Mouse (Mus musculus) CD4-positive, CD25-positive, alpha-beta regulatory T cell, adult 2 months (primary cell): ENCODE measurements around the gene Cep68.
"Not testable (repeated sequence)": the region's sequence is repeated elsewhere in the genome, so short reads cannot be mapped to it uniquely, and the experiment has no call there.

Source experiments
- DNase-seq: peaks from one replicate; pipeline ENCODE4 v3.0.0-alpha.2; 2012; ENCODE audit warnings: low read depth, low spot score

Cep68 gene

DNA sequence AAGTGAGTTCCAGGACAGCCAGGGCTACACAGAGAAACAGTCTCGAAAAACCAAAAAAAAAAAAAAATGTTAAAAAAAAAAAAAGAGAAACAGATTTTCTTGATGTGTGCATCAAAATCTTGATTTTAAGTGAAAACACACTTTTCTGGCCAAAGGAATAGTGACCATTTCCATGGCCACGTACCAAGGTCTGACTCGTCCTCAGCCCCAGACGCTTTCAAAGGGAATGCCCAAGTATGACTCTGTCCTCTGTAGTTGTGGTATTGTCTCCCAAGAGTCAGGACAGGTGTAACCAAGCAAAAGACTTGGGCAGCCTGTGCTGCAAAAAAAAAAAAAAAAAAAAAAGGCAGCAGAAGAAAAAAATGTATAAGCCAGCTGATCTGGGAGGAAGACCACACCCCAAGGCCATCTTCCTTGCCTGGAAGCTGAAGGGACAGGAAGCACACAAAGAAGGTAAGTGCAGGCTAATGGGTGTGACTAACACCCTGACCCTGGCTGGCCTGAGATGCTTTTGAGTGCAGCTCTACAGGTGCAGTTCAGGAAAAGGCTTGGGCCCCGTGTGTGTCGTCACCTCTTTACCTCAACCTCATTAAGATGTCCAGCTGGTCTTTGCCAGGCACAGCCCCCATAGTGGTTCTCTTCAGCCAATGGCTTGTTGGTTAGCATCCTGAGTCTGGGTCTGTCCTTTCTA lies 6.7 kb downstream of the Cep68 start:
- DNase-seq = no peak

DNA sequence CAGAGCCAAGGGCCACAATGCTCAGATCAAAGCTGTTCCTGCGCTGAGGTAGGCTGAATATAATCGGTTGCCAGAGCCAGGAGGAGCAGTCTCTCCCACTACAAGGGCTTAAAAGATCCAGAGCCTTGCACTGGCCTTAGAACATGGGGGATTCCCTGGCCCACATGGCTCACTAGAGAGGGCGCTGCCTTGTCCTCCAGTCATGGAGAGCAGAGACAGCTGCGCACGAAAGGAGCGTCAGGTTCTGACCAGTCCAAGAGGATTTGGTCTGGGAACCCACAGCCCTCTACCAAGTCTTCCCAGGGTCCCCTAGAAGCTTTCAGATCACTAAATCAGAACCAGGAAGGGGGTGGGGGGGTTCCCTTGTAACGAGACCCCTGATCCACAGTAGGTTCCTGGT lies 7.9 kb downstream of the Cep68 start:
- DNase-seq = no peak

DNA sequence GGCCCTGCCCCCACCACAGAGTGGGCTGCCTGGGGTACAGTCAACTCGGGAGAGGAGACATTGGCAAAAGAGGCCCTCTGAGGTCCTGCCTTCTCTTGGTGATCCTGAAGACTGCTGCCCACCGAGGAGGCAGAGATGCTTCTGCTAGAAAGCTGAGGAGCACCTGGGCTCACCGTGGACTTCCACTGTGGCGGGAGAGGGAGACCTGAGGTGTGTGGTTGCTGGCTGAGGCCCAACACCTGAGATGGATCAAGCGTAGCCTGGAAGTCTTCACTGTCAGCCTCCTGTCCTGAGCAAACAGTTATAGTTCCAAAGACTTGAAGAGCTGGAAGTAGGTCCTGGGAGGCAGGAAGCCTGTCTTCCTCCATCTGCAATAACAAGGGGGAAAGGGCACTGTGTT lies 8.9 kb downstream of the Cep68 start:
- DNase-seq = no peak

DNA sequence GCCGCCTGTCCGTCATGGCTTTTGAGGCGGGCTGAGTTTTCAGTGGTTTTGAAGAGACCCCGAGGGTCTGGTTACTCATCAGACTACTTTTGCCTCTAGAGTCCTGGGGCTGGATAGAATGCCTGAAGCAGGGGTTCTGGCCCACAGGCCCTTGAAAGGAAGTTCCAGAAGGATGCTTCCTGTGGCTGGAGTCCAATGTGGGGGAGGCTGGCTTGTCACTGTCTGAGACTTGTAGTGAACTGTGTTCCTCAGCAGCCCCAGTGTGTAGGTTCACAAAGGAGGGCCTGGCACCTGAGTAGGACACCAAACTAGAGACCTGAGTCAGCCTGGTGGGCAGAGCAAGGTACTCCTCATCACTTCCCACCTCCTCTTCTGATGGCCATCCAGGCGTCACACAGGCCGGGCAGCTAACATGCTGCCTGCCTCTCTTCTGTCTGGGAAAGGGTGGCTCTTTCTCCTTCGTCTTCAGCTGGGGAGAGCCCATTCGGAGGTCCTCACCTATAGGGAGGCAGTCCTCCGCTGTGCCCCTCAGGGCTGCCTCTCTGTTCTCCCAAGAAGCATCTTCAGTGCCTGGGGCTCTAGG lies 9.9 kb downstream of the Cep68 start:
- no peak for DNase-seq

DNA sequence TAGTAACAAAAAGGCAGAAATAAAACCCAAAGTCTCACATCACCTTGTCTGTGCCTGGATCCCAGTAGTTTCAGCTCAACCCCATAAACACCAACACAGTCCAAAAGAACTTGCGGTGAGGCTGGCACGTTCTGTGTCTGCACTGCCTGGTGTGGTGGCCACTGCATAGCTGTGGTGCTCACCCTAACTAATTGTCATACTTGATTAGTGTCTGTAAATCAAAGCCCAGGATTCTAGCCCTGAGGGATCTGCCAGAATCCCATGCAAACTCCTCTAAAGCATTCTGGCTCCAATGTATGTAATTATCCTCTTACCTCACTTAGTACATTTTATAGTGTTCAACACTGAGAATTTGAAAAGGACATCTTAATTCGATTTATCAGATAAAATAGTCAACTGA lies 11.3 kb downstream of the Cep68 start:
- DNase-seq = no peak

DNA sequence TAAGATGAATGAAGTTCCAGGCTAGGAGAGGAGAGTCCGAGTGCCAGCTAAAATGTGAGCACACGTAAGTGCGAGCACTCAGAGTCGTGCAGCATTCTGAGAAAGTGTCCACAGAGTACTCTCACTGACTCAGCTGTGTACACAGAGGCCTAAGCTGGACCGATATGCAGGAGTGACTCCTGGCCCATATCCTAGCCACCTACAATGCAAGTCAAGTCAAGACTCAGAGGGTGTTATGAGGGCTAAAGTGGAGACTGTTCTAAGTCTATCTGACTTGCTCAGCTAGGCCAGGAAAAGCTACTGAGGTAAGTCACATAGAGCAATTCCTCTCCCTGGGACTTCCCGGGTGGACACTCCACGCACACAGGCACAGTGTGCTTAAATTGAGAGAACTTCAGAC lies 12.2 kb downstream of the Cep68 start:
- no peak for DNase-seq

DNA sequence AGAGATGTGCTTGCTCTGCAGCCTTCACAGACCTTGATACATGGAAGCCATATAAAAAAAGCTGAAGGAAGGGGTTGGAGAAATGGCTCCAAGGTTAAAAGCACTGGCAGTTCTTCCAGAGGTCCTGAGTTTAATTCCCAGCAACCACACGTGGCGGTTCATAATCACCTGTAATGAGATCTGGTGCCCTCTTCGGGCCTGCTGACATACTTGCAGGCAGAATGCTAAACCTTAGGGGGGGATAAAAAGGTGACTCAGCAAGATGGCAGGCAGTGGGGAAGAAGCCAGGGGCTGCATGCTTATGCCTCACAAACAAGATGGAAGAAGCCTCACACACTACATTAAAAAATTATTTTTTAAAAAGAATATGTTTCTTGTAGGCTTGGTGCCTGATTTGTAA lies 15.0 kb downstream of the Cep68 start:
- DNase-seq = no peak

DNA sequence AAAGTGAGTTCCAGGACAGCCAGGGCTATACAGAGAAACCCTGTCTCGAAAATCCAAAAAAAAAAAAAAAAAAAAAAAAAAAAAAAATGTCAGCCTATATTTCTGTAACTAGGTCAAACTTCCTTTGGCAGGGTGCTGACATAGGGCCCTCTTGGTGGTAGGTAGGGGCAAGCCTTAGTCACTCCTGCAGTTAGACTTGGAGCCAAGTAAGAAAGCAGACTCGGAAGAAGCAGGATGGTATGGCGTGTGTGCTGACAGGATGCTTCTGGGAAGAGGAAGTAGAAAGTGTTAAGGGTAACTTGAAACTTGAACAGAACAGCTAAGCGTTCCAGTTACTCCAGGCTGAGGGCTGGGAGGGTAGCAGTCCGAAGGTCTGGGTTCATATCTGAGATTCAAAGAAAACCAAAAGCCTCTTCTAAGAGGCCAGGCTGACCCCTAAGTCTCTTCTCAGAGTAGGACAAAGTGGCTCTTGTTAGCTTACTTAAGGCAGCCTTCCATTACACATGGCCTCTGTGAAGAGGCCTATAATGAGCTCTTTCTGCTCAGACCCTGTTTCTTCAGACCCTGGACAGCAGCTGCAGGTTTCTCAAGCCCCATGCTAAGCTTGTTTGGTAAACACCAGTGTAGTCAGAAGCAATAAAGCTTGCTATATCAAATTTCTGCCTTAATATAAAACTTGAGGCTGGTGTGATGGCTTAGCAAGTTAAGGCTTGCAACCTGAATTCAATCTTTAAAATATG lies 17.0 kb downstream of the Cep68 start:
- no peak for DNase-seq

DNA sequence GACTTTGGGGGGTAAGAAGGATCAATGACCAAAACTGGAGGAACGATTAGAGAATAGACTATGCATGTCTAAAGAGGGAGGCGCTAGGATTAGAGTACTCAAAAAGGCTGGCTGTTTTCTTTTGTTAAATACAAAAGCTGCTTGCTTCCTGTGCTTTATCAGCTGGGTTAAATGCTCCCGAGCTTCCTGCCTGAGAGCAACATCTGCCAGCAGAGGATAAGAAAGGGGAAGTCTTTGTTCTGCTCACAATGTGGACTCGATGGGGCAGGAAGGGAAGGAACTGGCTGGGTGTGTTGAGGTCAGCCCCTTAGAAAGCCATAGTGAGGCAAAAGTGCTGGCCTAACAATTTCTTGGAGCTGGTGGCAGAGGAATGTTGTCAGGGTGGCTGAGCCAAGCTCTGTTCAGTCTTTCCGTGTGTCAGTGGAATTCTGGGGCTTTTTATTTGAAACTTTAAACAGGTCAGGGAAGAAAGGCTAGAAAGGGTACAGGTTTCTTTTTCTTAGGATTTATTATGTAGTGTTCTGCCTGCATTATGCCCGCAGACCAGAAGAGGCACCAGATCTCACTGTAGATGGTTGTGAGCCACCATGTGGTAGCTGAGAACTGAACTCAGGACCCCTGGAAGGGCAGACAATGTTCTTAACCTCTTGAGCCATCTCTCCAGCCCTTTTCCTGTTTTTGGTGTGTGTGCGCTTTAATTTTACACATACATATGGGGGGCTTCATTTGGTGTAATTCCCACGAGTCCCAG lies 17.9 kb downstream of the Cep68 start:
- peak; percentile 22 for DNase-seq

DNA sequence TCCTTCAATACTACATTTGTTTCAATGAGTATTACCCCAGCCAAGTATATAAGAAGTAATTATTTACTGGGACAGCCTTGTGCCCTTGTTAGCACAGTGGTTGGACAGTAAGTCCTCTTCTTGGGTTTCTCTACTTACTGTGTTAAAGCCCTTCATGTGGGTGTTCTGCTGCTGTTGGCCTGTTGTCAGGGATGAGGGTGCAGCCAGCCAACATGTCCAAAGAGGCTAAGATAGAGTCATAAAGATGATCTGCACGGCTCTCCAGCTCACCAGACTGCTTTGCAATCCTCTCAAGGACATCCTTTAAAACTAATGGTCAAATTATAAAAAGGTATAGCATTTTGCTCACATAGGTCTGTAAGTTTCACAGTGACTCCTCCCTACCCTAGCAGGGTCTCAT lies 18.9 kb downstream of the Cep68 start:
- no peak for DNase-seq

DNA sequence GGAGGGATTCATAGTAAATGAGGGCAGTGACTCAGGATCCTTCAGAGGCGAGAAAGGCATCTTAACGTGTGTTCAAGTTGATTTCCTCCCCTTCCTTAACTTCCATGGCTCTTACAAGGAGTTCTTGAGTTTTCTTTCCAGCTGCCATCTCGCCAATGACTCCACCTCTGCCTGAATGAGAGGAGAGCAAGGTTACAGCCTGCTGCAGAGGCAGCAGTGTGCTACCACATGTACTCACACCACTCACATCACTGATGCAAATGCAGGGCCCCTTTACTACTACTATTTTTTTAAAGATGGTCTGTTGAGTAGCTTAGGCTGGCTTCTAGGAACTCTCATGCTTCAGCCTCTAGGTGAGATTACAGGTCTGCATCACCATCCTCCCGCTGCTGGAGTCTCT lies 19.9 kb downstream of the Cep68 start:
- DNase-seq = no peak

DNA sequence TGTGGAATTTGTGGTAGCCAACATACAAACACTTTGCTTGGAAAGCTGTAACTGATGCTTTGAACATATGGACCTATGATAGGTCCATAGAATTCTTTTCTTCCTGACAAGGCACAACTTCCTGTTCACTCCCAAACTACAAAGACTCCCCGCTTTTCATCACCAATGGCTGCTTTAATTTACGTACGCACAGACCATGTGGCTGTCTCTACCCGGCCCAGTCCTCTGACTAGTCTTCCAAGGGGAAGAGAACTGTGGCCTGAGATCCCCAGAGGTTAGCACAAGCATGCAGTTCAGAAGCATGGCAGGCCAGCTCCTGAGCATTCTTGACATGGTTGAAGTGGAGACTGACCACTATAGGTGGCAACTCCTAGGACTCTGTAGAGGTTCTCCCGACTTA lies 20.6 kb downstream of the Cep68 start:
- no peak for DNase-seq

DNA sequence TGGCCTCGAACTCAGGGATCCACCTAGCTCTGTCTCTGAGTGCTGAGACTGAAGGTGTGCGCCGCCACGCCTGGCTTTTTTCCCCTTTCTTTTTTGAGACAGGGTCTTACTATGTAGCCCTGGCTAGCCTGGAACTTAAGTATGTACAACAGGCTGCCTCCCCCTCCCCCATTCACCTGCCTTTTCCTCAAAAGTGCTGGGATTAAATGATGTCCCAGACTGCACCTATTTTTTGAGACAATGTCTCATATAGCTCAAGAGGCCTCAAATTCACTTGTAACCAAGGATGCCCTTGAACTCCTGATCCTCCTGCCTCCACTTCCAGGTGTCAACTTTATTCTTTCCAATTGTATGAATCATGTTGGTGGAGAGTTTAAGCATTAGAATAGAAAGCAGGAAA lies 23.3 kb downstream of the Cep68 start:
- no peak for DNase-seq

DNA sequence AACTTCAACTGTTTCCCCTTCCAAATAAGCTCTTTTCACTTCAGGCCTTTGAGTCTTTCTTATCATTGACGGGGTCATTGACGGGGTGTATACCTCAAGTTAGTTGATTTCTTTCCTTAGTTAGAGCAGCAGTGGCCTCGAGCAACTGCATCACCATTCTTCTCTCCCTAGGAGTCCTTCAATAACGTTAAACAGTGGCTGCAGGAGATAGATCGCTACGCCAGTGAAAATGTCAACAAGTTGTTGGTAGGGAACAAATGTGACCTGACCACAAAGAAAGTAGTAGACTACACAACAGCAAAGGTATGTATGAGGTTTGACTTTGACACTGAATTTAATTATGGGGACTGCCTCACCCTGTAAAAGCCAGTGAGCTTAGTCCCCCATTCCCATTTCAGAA lies 25.0 kb downstream of the Cep68 start:
- DNase-seq = no peak

DNA sequence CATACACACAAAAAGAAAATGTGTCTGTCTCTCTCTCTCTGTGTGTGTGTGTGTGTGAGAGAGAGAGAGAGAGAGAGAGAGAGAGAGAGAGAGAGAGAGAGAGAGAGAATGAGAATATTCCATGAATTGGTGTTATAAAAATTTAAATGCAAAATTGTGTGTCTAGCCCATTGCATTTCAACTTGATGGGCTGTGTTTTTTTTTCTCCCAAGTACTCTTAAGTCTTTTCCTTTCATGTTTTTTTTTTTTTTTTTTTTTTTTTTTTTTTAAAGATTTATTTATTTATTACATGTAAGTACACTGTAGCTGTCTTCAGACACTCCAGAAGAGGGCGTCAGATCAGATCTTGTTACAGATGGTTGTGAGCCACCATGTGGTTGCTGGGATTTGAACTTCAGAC lies 27.6 kb downstream of the Cep68 start:
- DNase-seq = not testable (repeated sequence)

DNA sequence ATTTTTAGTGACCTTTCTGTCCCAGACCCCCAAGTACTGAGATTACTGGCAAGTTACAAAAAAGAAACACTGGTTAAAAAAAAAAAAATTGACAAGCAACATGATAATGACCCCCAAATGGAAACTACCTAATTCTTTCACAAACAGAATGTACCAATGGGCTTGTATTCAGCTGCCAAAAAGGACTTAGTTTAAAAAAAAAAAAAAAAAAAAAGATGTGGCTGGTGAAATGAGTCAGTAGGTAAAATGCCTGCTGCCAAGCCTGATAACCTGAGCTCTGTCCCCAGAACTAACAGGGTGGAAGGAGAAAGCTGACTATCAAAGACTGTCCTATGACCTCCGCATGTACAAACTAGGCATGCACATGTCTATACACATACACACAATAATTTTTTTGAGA lies 32.0 kb downstream of the Cep68 start:
- DNase-seq = no peak

DNA sequence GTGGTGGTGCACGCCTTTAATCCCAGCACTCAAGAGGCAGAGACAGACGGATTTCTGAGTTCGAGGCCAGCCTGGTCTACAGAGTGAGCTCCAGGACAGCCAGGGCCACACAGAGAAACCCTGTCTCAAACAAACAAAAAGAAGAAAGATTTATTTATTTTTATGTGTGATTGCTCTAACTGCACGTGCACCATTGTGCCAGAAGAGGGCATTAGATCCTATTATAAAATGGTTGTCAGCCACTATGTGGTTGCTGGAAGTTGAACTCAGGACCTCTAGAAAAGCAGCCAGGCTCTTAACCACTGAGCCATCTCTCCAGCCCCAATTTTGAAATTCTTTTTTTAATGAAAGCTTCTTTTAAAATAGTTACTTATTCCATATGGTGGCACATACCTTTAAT lies 32.8 kb downstream of the Cep68 start:
- peak; percentile 48 for DNase-seq

DNA sequence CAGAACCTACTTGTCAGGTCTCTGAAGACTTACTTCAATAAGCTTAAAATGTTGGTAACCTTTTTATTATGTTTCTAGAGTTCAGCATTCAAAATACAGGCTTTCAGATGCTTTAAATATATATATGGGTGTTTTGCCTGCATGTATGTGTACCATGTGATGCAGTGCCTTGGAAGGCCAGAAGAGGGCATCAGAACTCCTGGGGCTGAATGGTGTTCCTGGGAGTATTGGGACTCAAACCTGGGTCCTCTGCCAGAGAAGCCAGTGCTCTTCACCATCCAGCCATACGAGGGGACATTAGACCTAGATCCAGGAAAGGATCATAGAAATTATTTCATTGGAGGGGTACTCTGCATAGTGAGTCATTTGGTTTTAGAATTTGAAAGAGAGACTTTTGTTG lies 34.5 kb downstream of the Cep68 start:
- peak; percentile 56 for DNase-seq

DNA sequence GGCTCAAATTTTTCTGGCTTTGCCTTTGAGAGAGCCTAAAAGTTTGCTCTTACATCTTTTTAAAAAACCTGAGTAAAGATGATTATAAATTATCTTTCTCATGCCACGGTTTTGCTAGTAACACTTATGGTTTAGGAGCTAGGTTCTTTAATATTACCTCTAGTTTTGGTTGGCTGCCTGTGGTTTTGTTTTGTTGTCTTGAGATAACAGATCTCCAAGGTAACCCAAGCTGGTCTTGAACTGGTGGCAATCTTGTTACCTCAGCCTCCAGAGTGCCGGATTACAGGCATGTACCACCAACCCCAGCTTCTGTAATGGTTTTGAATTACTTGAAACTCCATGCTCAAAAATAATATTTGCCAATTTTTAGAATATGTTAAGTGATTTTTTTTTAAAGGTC lies 37.4 kb downstream of the Cep68 start:
- DNase-seq = peak; percentile 35

DNA sequence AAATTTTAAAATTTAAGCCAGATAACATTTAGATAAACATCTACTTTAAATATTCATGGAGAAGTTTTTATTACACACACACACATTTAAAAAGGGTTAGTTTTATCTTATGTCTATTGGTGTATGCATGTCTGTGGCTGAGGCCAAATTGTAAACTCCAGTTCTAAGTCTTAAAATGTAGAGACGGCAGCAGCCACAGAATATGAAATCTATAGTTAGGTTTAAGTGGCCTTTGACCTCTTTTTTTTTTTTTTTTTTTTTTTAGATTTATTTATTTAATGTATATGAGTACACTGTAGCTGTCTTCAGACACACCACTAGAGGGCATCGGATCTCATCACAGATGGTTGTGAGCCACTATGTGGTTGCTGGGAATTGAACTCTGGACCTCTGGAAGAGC lies 41.6 kb downstream of the Cep68 start:
- DNase-seq = no peak

DNA sequence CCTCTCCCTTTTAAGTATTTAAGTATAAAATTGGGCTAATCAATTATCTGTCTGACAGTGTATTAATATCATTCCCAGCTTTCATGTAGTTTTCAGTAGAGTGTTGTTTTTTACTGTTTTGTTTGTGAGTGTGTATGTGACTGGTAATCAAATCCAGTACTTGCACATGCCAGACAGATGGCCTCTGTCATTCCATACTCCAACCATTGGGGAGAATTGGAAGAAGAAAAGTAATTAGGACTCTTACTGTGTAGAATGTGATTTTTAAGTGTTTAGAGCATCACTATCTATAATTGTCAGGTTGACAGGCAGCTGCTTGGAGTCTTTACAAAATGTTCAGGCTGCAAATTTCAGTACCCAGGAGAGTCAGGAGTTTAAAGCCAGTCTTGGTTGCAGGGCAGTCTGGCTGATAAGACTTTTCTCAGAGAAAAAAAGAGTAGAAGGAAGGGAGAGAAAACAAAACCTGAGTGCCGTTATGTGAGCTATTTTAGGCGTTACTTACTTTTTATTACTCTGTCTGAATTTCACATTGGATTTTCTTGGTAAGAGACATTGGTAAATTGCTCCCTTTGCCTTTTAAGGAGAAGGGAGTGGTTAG lies 42.5 kb downstream of the Cep68 start:
- DNase-seq = no peak

DNA sequence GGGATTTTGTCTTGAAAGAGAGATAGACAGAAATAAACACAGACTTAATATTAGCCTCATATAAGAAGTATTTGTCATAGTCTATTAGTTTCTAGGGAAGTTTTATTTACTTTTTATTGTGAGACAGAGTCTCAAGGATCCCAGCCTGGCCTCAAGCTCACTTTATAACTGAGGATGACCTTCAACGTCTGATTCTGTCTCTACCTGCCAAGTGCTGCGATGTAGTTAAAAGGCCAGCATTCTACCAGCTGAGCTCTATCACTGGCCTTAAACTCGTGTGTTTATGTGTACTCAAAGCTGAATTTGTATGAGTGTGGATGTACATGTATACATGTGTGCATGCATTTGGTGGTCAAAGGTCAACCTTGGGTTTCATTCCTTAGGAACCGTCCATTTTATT lies 43.7 kb downstream of the Cep68 start:
- DNase-seq = no peak
